Mouse (Mus musculus) liver, adult 2 months (tissue): ENCODE data around the gene Fgd6. TPM values are rescaled to one million over a fixed set of nuclear protein-coding genes. Genes with fewer than 3 reads are reported as not detected.

ENCODE experiments used
- DNase-seq: peaks from one replicate; pipeline ENCODE4 v3.0.0-alpha.2; 2011; ENCODE audit warnings: low read depth, low spot score; ENCODE audit errors: extremely low read depth
- H3K27ac ChIP-seq: fragments of 200-500 bp; replicated peaks from 2 replicates; pipeline ENCODE4 v1.5.1; 2012; ENCODE audit warnings: low read depth, mild to moderate bottlenecking, control low read depth, inconsistent platforms, low read length; ENCODE audit not compliant: insufficient read depth
- H3K27me3 ChIP-seq: fragments of 200-500 bp; 2 replicates; pipeline ENCODE4 v1.6.1; 2012; ENCODE audit warnings: mild to moderate bottlenecking, moderate library complexity, low read length, inconsistent platforms; ENCODE audit not compliant: control insufficient read depth, insufficient read depth
- H3K36me3 ChIP-seq: fragments of 200-500 bp; 2 replicates; pipeline ENCODE4 v1.6.1; 2012; ENCODE audit warnings: low read length, inconsistent platforms; ENCODE audit not compliant: control insufficient read depth, insufficient read depth
- H3K4me1 ChIP-seq: fragments of 200-500 bp; 2 replicates; pipeline ENCODE4 v1.6.1; 2011; ENCODE audit warnings: low read length; ENCODE audit not compliant: control insufficient read depth, insufficient read depth
- H3K4me3 ChIP-seq: fragments of 200-500 bp; 2 replicates; pipeline ENCODE4 v1.5.1; 2011; ENCODE audit warnings: low read depth, mild to moderate bottlenecking, control low read depth, low read length, moderate library complexity; ENCODE audit not compliant: insufficient read depth
- H3K79me2 ChIP-seq: fragments of 200-500 bp; 2 replicates; pipeline ENCODE4 v1.6.1; 2012; ENCODE audit warnings: inconsistent platforms, mild to moderate bottlenecking, low read length, moderate library complexity; ENCODE audit not compliant: control insufficient read depth, insufficient read depth
- H3K9ac ChIP-seq: fragments of 200-500 bp; 2 replicates; pipeline ENCODE4 v1.6.1; 2012; ENCODE audit warnings: low read depth, mild to moderate bottlenecking, control low read depth, inconsistent platforms, low read length
- CTCF ChIP-seq: fragments of 200-500 bp; IDR thresholded peaks from 2 replicates; pipeline ENCODE4 v1.5.1; 2011; ENCODE audit warnings: low read depth, low read length, control low read depth
- POLR2A ChIP-seq: fragments of 200-500 bp; IDR thresholded peaks from 2 replicates; pipeline ENCODE4 v1.6.1; 2011; ENCODE audit warnings: low read length, control low read depth; ENCODE audit not compliant: insufficient read depth; ENCODE audit errors: extremely low read depth
- WGBS: fragments of 180-500 bp; shearing (Covaris S2); methylation state at CpG from one replicate; pipeline ENCODE4 v1.1.7; 2018; 5-methylcytosine and 5-hydroxymethylcytosine counted together
- polyA plus RNA-seq: library from polyadenylated mRNA; depleted of rRNA; stranded (reverse); fragments of >200 nt; gene quantifications from 2 replicates; pipeline ENCODE4 v1.2.3, GENCODE M21; 2012
- total RNA-seq: library from RNA; depleted of rRNA; stranded (reverse); fragments of >200 nt; gene quantifications from 2 replicates; pipeline ENCODE4 v1.2.3, GENCODE M21; 2014

Gene Fgd6
- total and polyA plus RNA-seq, 2 experiments = 4.2 to 17.2 TPM

DNA sequence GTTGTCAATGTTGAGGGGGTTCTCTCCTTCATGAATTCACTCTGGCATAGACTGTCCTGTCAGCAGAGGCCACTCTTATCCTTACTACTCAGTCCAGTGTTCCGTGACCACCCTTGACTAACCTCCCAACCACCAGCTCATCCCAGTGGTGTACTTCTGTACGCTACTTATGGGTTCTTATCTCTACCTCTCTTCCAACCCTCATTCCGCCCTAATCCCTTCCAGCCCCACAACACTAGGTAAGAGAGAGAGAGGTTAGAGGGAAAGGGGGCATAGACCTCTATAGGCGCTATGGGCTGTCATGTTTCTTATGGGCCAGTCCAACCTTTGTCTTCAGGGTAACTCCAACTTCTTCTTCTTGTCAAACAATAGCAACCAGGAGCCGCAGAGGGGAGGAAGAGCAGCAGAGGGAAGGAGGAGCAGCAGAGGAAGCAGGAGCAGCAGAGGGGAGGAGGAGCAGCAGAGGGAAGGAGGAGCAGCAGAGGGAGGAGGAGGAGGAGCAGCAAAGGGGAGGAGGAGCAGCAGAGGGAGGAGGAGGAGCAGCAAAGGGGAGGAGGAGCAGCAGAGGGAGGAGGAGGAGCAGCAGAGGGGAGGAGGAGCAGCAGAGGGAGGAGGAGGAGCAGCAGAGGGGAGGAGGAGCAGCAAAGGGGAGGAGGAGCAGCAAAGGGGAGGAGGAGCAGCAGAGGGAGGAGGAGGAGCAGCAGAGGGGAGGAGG, 125.4 kb downstream of the Fgd6 start:
- peak overlapping the region; percentile 69 for H3K4me3 ChIP-seq
- peaks cover 20% of the 10 kb centered on the region for H3K4me1 ChIP-seq
- peaks cover 29% of the 10 kb centered on the region for H3K36me3 ChIP-seq
- peaks cover 9% of the 10 kb centered on the region; the same call in 1 of the 2 replicates for H3K79me2 ChIP-seq
- 45% methylated on average over 5 of the region's 5 CpGs for WGBS
- H3K27ac ChIP-seq = peak overlapping the region; percentile 85
- H3K9ac ChIP-seq = peak overlapping the region; percentile 84
- TF ChIP-seq CTCF (no peak), POLR2A (peak; percentile 60; the same call in 1 of the 2 replicates)
- H3K27me3 ChIP-seq = no peaks in the 10 kb centered on the region
- peak; percentile 92 for DNase-seq

- Histone ChIP-seq H3K4me1 (peaks cover 20% of the 10 kb centered on the region), H3K4me3 (peak overlapping the region; percentile 39; the same call in 1 of the 2 replicates), H3K79me2 (peaks cover 8% of the 10 kb centered on the region; the same call in 1 of the 2 replicates), H3K9ac (peak overlapping the region; percentile 7; the same call in 1 of the 2 replicates), H3K27me3 (no peaks in the 10 kb centered on the region), H3K36me3 (peaks cover 31% of the 10 kb centered on the region), H3K27ac (peak overlapping the region; percentile 62)
- WGBS = 45% methylated on average over 7 of the region's 7 CpGs
- peak; percentile 97 for DNase-seq
- no peak for TF ChIP-seq POLR2A
- TF ChIP-seq CTCF = no peak
Measured at GRCm38 (mm10) chr10:94162031-94162430, 126.2 kb downstream of the Fgd6 start.

- no peak for DNase-seq
- H3K79me2 ChIP-seq = peaks cover 3% of the 10 kb centered on the region; the same call in 1 of the 2 replicates
- no peaks in the 10 kb centered on the region for H3K27me3 ChIP-seq
- TF ChIP-seq POLR2A (no peak), CTCF (no peak)
- H3K9ac ChIP-seq = no peak overlapping the region
- no peak overlapping the region for H3K4me3 ChIP-seq
- no peak overlapping the region for H3K27ac ChIP-seq
- 92% methylated on average over 5 of the region's 5 CpGs for WGBS
- peaks cover 15% of the 10 kb centered on the region for H3K4me1 ChIP-seq
- H3K36me3 ChIP-seq = peaks cover 39% of the 10 kb centered on the region
Measured at GRCm38 (mm10) chr10:94164104-94164845, 128.5 kb downstream of the Fgd6 start.

DNA sequence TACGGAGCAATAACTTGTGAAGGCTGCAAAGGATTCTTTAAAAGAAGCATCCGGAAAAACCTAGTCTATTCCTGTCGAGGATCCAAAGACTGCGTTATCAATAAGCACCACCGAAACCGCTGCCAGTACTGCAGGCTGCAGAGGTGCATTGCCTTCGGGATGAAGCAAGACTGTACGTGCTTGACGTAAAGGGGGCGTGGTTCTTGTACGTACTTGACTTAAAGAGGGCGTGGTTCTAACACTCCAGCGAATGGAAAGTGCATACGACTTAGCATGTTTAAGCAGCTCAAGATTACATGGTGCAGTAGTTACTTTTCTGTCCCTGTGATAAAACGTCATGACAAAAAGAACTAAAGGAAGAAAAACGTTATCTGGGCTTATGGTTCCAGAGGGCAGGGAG, 129.6 kb downstream of the Fgd6 start:
- no peak for DNase-seq
- H3K9ac ChIP-seq = no peak overlapping the region
- WGBS = 93% methylated on average over 16 of the region's 16 CpGs
- H3K27me3 ChIP-seq = no peaks in the 10 kb centered on the region
- H3K79me2 ChIP-seq = no peaks in the 10 kb centered on the region; the same call in 1 of the 2 replicates
- H3K27ac ChIP-seq = no peak overlapping the region
- no peak overlapping the region for H3K4me3 ChIP-seq
- peaks cover 49% of the 10 kb centered on the region for H3K36me3 ChIP-seq
- TF ChIP-seq POLR2A (no peak), CTCF (no peak)
- peaks cover 9% of the 10 kb centered on the region for H3K4me1 ChIP-seq

GRCm38 (mm10) chr10:94167051-94167750, 131.4 kb downstream of the Fgd6 start:
- Histone ChIP-seq H3K79me2 (no peaks in the 10 kb centered on the region; the same call in 1 of the 2 replicates), H3K36me3 (peaks cover 50% of the 10 kb centered on the region)

More at GRCm38 (mm10) chr10:94167051-94167750, 131.4 kb downstream of the Fgd6 start:
- Histone ChIP-seq H3K27ac (no peak overlapping the region), H3K27me3 (no peaks in the 10 kb centered on the region), H3K9ac (no peak overlapping the region), H3K4me1 (peaks cover 7% of the 10 kb centered on the region), H3K4me3 (no peak overlapping the region)
- TF ChIP-seq CTCF (no peak), POLR2A (no peak)
- no peak for DNase-seq
- 96% methylated on average over 11 of the region's 11 CpGs for WGBS
